Mouse (Mus musculus) kidney, embryonic 14.5 days (tissue): Measurements from ENCODE around the gene Smap2. TPM values are rescaled to one million over a fixed set of nuclear protein-coding genes. Genes with fewer than 3 reads are reported as not detected.
A peak's percentile ranks its signal among the peaks of the same experiment; 100 is the strongest.
"Not testable (repeated sequence)": the region's sequence is repeated elsewhere in the genome, so short reads cannot be mapped to it uniquely, and the experiment has no call there.

Experiments used
- ATAC-seq: fragments of 200-750 bp; cut with Nextera tagmentation; 2 replicates; pipeline ENCODE4 v1.8.0; 2017; ENCODE audit warnings: moderate number of reproducible peaks, mild to moderate bottlenecking, moderate TSS enrichment, moderate library complexity; ENCODE audit not compliant: low FRiP score, low TSS enrichment
- H3K27ac ChIP-seq: fragments of 300-500 bp; sonication (generic); 2 replicates; pipeline ENCODE4 v1.5.1; 2014; ENCODE audit warnings: low read depth, mild to moderate bottlenecking, low read length, moderate library complexity, mixed read lengths
- H3K27me3 ChIP-seq: fragments of 300-500 bp; sonication (generic); 2 replicates; pipeline ENCODE4 v1.6.1; 2014; ENCODE audit warnings: mild to moderate bottlenecking, low read length; ENCODE audit not compliant: control insufficient read depth, insufficient read depth
- H3K36me3 ChIP-seq: fragments of 300-500 bp; sonication (generic); 2 replicates; pipeline ENCODE4 v1.6.1; 2014; ENCODE audit warnings: low read length, mixed read lengths; ENCODE audit not compliant: control insufficient read depth, insufficient read depth
- H3K4me1 ChIP-seq: fragments of 300-500 bp; sonication (generic); 2 replicates; pipeline ENCODE4 v1.6.1; 2014; ENCODE audit warnings: low read length, mixed read lengths; ENCODE audit not compliant: control insufficient read depth, insufficient read depth
- H3K4me2 ChIP-seq: fragments of 300-500 bp; sonication (generic); replicated peaks from 2 replicates; pipeline ENCODE4 v1.6.1; 2014; ENCODE audit warnings: low read depth, mild to moderate bottlenecking, low read length
- H3K4me3 ChIP-seq: fragments of 300-500 bp; sonication (generic); 2 replicates; pipeline ENCODE4 v1.5.1; 2014; ENCODE audit warnings: mild to moderate bottlenecking, low read length
- H3K9ac ChIP-seq: fragments of 300-500 bp; sonication (generic); 2 replicates; pipeline ENCODE4 v1.6.1; 2014; ENCODE audit warnings: low read depth, mild to moderate bottlenecking, low read length, moderate library complexity
- H3K9me3 ChIP-seq: fragments of 300-500 bp; sonication (generic); 2 replicates; pipeline ENCODE4 v1.6.1; 2016; ENCODE audit warnings: low read length; ENCODE audit not compliant: control insufficient read depth
- WGBS: fragments of 180-500 bp; shearing (Covaris S2); extraction: QIAGEN DNeasy Blood & Tissue Kit; methylation state at CpG from one replicate; pipeline ENCODE4 v1.1.7; 2014; 5-methylcytosine and 5-hydroxymethylcytosine counted together
- polyA plus RNA-seq: library from polyadenylated mRNA; unstranded; fragments of >200 nt; fragmentation: Nextera tagmentation; extraction: Ambion mirVana; gene quantifications from 2 replicates; pipeline ENCODE4 v1.2.1, GENCODE M21; 2014

The Smap2 gene
- polyA plus RNA-seq = 13.5 and 20.2 TPM in 2 replicates

- Histone ChIP-seq H3K9me3 (no peaks in the 10 kb centered on the region), H3K4me2 (peak within 1 kb of the TSS; percentile 91), H3K4me1 (peaks cover 13% of the 10 kb centered on the region), H3K27ac (peak within 1 kb of the TSS; percentile 65; the same call in 1 of the 2 replicates), H3K4me3 (peak within 1 kb of the TSS; percentile 98), H3K9ac (peak within 1 kb of the TSS; percentile 85), H3K36me3 (no peaks in the 10 kb centered on the region), H3K27me3 (no peaks in the 10 kb centered on the region)
- under 1% methylated on average over 32 of the region's 48 CpGs for WGBS
- peak; percentile 99 for ATAC-seq
Measured at GRCm38 (mm10) chr4:121016928-121017657, at the start of gene Smap2. Gene Smap2 (minus strand): TSS chr4:121017247.

- Histone ChIP-seq H3K4me3 (no peak overlapping the region), H3K36me3 (peaks cover 29% of the 10 kb centered on the region), H3K27me3 (no peaks in the 10 kb centered on the region), H3K9ac (no peak overlapping the region), H3K27ac (no peak overlapping the region), H3K4me1 (no peaks in the 10 kb centered on the region), H3K9me3 (no peaks in the 10 kb centered on the region), H3K4me2 (no peak overlapping the region)
- 55% methylated on average over 2 of the region's 2 CpGs for WGBS
- no peak for ATAC-seq
Measured at GRCm38 (mm10) chr4:121065336-121065735, 48.3 kb upstream of the Smap2 start.

- not testable (repeated sequence) for H3K4me3 ChIP-seq, H3K27ac ChIP-seq, H3K4me2 ChIP-seq, ATAC-seq, H3K9ac ChIP-seq, H3K4me1 ChIP-seq, H3K27me3 ChIP-seq, H3K9me3 ChIP-seq
- 91% methylated on average over 9 of the region's 10 CpGs for WGBS
- peaks cover 19% of the 10 kb centered on the region for H3K36me3 ChIP-seq
Measured at GRCm38 (mm10) chr4:121059218-121059617, 42.2 kb upstream of the Smap2 start.

GRCm38 (mm10) chr4:121057032-121057431 is 40.0 kb upstream of the Smap2 start:
- H3K27ac ChIP-seq = no peak overlapping the region
- no peak overlapping the region for H3K4me3 ChIP-seq
- 87% methylated on average over 2 of the region's 2 CpGs for WGBS
- peaks cover 7% of the 10 kb centered on the region for H3K27me3 ChIP-seq
- peaks cover 5% of the 10 kb centered on the region; the same call in 1 of the 2 replicates for H3K4me1 ChIP-seq
- no peak overlapping the region for H3K4me2 ChIP-seq
- peaks cover 14% of the 10 kb centered on the region for H3K36me3 ChIP-seq
- no peak overlapping the region for H3K9ac ChIP-seq
- H3K9me3 ChIP-seq = no peaks in the 10 kb centered on the region
- ATAC-seq = no peak

GRCm38 (mm10) chr4:121056342-121056741 is 39.3 kb upstream of the Smap2 start:
- peaks cover 7% of the 10 kb centered on the region for H3K27me3 ChIP-seq
- H3K27ac ChIP-seq = no peak overlapping the region
- H3K9me3 ChIP-seq = no peaks in the 10 kb centered on the region
- H3K36me3 ChIP-seq = peaks cover 14% of the 10 kb centered on the region
- ATAC-seq = no peak
- WGBS = 50% methylated on average over 3 of the region's 3 CpGs
- H3K4me2 ChIP-seq = no peak overlapping the region
- H3K9ac ChIP-seq = no peak overlapping the region
- H3K4me1 ChIP-seq = peaks cover 5% of the 10 kb centered on the region; the same call in 1 of the 2 replicates
- H3K4me3 ChIP-seq = no peak overlapping the region

- 9% methylated on average over 33 of the region's 35 CpGs for WGBS
- Histone ChIP-seq H3K4me2 (peak overlapping the region; percentile 38), H3K4me1 (peaks cover 5% of the 10 kb centered on the region; the same call in 1 of the 2 replicates), H3K4me3 (peak overlapping the region; percentile 28), H3K27me3 (peaks cover 7% of the 10 kb centered on the region), H3K27ac (no peak overlapping the region), H3K9ac (no peak overlapping the region), H3K36me3 (no peaks in the 10 kb centered on the region), H3K9me3 (no peaks in the 10 kb centered on the region)
- peak; percentile 48 for ATAC-seq
Measured at GRCm38 (mm10) chr4:121052454-121053323, 35.6 kb upstream of the Smap2 start.

GRCm38 (mm10) chr4:121051863-121052262 is 34.8 kb upstream of the Smap2 start:
- H3K9ac ChIP-seq = no peak overlapping the region
- H3K4me2 ChIP-seq = no peak overlapping the region
- peaks cover 5% of the 10 kb centered on the region; the same call in 1 of the 2 replicates for H3K4me1 ChIP-seq
- no peak overlapping the region for H3K4me3 ChIP-seq
- H3K36me3 ChIP-seq = no peaks in the 10 kb centered on the region
- no peak for ATAC-seq
- WGBS = 30% methylated on average over 4 of the region's 4 CpGs
- peaks cover 7% of the 10 kb centered on the region for H3K27me3 ChIP-seq
- no peak overlapping the region for H3K27ac ChIP-seq
- H3K9me3 ChIP-seq = no peaks in the 10 kb centered on the region

- Histone ChIP-seq H3K4me3 (no peak overlapping the region), H3K27ac (no peak overlapping the region), H3K27me3 (peaks cover 18% of the 10 kb centered on the region), H3K4me1 (0 out of 2 replicates have a peak, but pooled peaks cover 7% of the 10 kb centered on the region), H3K36me3 (no peaks in the 10 kb centered on the region), H3K4me2 (no peak overlapping the region), H3K9me3 (no peaks in the 10 kb centered on the region), H3K9ac (no peak overlapping the region)
- WGBS = 57% methylated on average over 3 of the region's 3 CpGs
- ATAC-seq = no peak
Measured at GRCm38 (mm10) chr4:121042946-121043345, 25.9 kb upstream of the Smap2 start.
